Mouse (Mus musculus): ENCODE results near the gene Tmc3.

DNA sequence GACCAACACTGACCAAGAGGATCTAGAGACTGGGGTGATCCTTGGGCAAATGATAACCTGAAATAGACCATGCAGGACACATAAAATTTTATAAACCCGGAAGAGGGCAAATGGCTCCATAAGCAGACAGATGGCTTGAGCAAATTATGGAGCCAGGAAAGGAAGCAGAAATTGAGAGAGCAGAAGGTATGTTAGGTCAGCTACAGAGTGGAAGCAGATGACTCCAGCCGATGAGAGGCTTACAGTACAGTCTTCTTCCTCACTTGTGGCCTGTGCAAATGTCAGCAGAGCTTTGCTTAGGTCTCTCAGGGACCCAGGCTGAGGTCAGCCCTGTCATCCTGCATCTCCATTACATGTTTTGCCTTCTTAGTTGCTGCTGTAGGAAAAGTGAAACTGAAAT lies 15.9 kb upstream of the Tmc3 start:
- no peak for TF ChIP-seq POLR2A (IDR thresholded peaks at IDR 0.05; ENCODE audit: low read depth, low read length)
- no peak for TF ChIP-seq CTCF (IDR thresholded peaks at IDR 0.05; ENCODE audit: borderline replicate concordance, insufficient read depth, low read length)
